Mouse (Mus musculus) cortical plate, adult 2 months (tissue): ENCODE data around the gene Lman1l.

Experiments used
- CTCF ChIP-seq: fragments of 200-500 bp; IDR thresholded peaks from 2 replicates; pipeline ENCODE4 v1.5.1; 2011; ENCODE audit warnings: mild to moderate bottlenecking, control low read depth, low read length; ENCODE audit not compliant: insufficient read depth; ENCODE audit errors: extremely low read depth
- POLR2A ChIP-seq: fragments of 200-500 bp; IDR thresholded peaks from 2 replicates; pipeline ENCODE4 v1.6.1; 2011; ENCODE audit warnings: mild to moderate bottlenecking, low read length, control low read depth; ENCODE audit not compliant: insufficient read depth; ENCODE audit errors: extremely low read depth

- TF ChIP-seq CTCF (no peak), POLR2A (no peak)
Measured at GRCm38 (mm10) chr9:57660501-57660900, 39.9 kb upstream of the Lman1l start.
